Mouse (Mus musculus) testis, adult 2 months (tissue): ENCODE data around the gene Adipoq.

Experiments
- CTCF ChIP-seq: fragments of 200-500 bp; IDR thresholded peaks from 2 replicates; pipeline ENCODE4 v1.5.1; 2012; ENCODE audit warnings: low read depth, mild to moderate bottlenecking, inconsistent platforms, low read length, moderate library complexity; ENCODE audit not compliant: control insufficient read depth, insufficient read depth, insufficient replicate concordance
- POLR2A ChIP-seq: fragments of 200-500 bp; IDR thresholded peaks from 2 replicates; pipeline ENCODE4 v1.6.1; 2012; ENCODE audit warnings: low read depth, mild to moderate bottlenecking, inconsistent platforms, low read length, moderate library complexity; ENCODE audit not compliant: control insufficient read depth

DNA sequence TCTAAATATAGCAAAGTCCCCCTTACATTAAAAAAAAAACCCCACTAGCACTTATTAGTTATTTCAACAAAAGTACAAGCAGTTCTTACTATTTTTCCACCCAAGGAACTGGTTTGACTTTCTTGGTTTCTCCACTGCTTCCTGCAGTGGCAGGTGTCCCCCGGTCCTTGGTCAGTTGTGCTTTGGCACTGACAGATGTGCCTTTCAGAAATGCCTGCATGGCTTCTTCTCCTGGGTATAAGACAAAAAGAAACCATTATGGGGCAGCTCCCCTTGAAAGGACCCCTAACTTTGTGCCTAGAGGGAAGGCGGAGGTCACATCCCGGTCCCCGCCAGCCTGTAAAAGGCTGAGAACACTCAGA lies 19.0 kb upstream of the Adipoq start:
- TF ChIP-seq POLR2A (no peak), CTCF (no peak)
